Mouse (Mus musculus) liver, embryonic 13.5 days (tissue): ENCODE data around the gene Arl5a. TPM values are rescaled to one million over a fixed set of nuclear protein-coding genes. Genes with fewer than 3 reads are reported as not detected.

Source experiments
- ATAC-seq: fragments of 200-750 bp; cut with Nextera tagmentation; 2 replicates; pipeline ENCODE4 v1.8.0; 2017; ENCODE audit warnings: low read depth, mild to moderate bottlenecking, moderate number of reproducible peaks, moderate library complexity
- DNase-seq: peaks from one replicate; pipeline ENCODE4 v3.0.0; 2022
- H3K27ac ChIP-seq: fragments of 300-500 bp; sonication (generic); 2 replicates; pipeline ENCODE4 v1.5.1; 2015; ENCODE audit warnings: moderate library complexity, mild to moderate bottlenecking, inconsistent platforms
- H3K27me3 ChIP-seq: fragments of 300-500 bp; sonication (generic); 2 replicates; pipeline ENCODE4 v1.6.1; 2015; ENCODE audit warnings: mild to moderate bottlenecking, inconsistent platforms
- H3K36me3 ChIP-seq: fragments of 300-500 bp; sonication (generic); 2 replicates; pipeline ENCODE4 v1.6.1; 2015; ENCODE audit warnings: mild to moderate bottlenecking, inconsistent platforms
- H3K4me1 ChIP-seq: fragments of 300-500 bp; sonication (generic); replicated peaks from 2 replicates; pipeline ENCODE4 v1.6.1; 2015; ENCODE audit warnings: inconsistent platforms
- H3K4me2 ChIP-seq: fragments of 300-500 bp; sonication (generic); 2 replicates; pipeline ENCODE4 v1.6.1; 2015; ENCODE audit warnings: inconsistent platforms, mild to moderate bottlenecking, moderate library complexity
- H3K4me3 ChIP-seq: fragments of 300-500 bp; sonication (generic); replicated peaks from 2 replicates; pipeline ENCODE4 v1.5.1; 2015; ENCODE audit warnings: mild to moderate bottlenecking, inconsistent platforms
- H3K9ac ChIP-seq: fragments of 300-500 bp; sonication (generic); 2 replicates; pipeline ENCODE4 v1.6.1; 2015; ENCODE audit warnings: mild to moderate bottlenecking, inconsistent platforms
- H3K9me3 ChIP-seq: fragments of 300-500 bp; sonication (generic); replicated peaks from 2 replicates; pipeline ENCODE4 v1.6.1; 2016; ENCODE audit warnings: inconsistent platforms
- WGBS: fragments of 180-500 bp; shearing (Covaris S2); methylation state at CpG from one replicate; pipeline ENCODE4 v1.1.7; 2015; ENCODE audit not compliant: insufficient replicate concordance; 5-methylcytosine and 5-hydroxymethylcytosine counted together
- polyA plus RNA-seq: library from polyadenylated mRNA; unstranded; fragments of >200 nt; fragmentation: Nextera tagmentation; extraction: Ambion mirVana; gene quantifications from 2 replicates; pipeline ENCODE4 v1.2.1, GENCODE M21; 2015

Gene Arl5a
- polyA plus RNA-seq, 1 experiment from 2014 or later = 26.1 TPM

GRCm38 (mm10) chr2:52358156-52358555 is 66.5 kb downstream of the Arl5a start:
- Histone ChIP-seq H3K27ac (no peak overlapping the region), H3K27me3 (no peaks in the 10 kb centered on the region), H3K9me3 (no peaks in the 10 kb centered on the region), H3K4me3 (no peak overlapping the region), H3K4me1 (no peaks in the 10 kb centered on the region), H3K4me2 (no peak overlapping the region), H3K36me3 (no peaks in the 10 kb centered on the region), H3K9ac (no peak overlapping the region)
- DNase-seq (no peak), ATAC-seq (no peak)
- 63% methylated on average over 5 of the region's 5 CpGs for WGBS

- WGBS = 65% methylated on average over 1 of the region's 1 CpGs
- DNase-seq (no peak), ATAC-seq (no peak)
- Histone ChIP-seq H3K9ac (no peak overlapping the region), H3K27me3 (no peaks in the 10 kb centered on the region), H3K9me3 (no peaks in the 10 kb centered on the region), H3K4me3 (no peak overlapping the region), H3K4me2 (no peak overlapping the region), H3K27ac (no peak overlapping the region), H3K4me1 (no peaks in the 10 kb centered on the region), H3K36me3 (no peaks in the 10 kb centered on the region)
Measured at GRCm38 (mm10) chr2:52351029-52351428, 73.7 kb downstream of the Arl5a start.

Other genes starting within 250 kb of the Arl5a start
- gene Neb, start 46.4 kb downstream of the Arl5a start, polyA plus RNA-seq = 1.6 and 2.6 TPM in 2 replicates